Mouse (Mus musculus): Measurements from ENCODE around the gene Ttc13.

Gene Ttc13

DNA sequence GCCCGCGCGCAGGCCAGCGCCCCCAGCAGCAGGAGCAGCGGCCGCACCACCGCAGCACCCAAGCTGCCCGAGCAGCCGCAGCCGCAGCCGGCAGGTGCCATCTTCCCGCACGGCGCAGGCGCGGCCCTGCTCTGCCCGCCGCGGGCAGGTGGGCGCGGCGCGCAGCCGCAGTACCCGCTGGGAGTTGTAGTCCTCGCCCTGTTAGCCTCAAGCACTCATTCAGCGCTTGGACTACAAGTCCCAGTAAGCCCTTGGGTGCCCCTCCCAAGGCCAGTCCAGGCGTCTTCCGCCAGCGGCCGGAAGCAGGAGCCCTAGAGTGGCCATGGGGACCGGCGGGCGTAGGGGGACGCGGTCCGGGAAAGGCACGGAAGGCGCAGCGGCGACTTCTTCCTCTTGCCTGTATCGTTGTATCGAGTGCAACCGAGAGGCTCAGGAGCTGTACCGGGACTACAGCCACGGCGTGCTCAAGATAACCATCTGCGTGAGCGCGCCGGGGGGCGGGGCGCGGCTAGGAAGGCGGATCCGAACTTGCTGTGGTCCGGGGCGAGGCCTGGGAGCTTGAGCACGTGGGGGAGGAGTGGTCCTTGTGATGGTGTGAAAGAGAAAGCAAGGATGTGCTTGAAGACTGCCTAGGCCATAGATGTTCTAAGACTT lies at the start of gene Ttc13, which contains the start of gene Arv1:
TSS of gene Ttc13 (minus strand) at position 122 of the 654 bp plus-strand sequence.
TSS of gene Arv1 (plus strand) at position 278 of the 654 bp plus-strand sequence.
- DNase-seq, result peak; percentile 97 to 98

DNA sequence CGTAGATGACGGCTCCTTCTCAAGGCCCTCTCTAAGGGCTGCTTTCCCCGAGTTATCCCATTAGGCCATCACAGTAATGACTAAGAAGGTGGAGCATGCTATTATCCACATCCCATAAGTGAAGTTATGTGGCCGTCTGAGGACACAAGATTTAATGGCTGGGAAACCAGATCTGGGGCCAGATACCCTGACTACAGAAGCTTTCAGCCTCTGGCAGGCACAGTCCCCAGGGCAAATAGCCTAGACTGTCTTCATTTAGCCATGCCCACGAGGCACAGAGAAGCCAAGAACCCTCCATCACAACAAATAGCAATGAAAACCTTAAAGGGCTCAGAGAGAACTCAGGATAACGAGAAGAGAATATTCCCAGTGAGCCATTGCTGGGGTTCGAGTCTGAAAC lies 41.3 kb upstream of the Ttc13 start:
- DNase-seq, result no peak

DNA sequence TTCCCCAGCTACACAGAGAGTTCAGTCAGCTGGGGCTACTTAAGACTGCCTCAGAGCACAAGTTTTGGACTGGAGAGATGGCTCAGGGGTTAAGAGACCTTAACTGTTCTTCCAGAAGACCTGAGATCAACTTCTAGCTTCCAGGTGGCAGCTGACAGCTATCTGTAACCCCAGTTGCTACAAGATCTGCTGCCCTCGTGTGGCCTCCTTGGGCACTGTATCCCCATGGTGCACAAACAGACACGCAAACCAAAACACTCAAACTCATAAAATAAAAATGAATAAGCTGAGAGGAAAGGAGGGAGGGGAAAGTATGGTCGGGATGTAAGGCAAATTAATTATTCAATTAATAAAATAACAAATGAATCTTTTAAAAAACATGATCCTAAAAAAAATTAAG lies 36.8 kb upstream of the Ttc13 start:
- peak in 1 of 2 experiments; percentile 76 for DNase-seq

DNA sequence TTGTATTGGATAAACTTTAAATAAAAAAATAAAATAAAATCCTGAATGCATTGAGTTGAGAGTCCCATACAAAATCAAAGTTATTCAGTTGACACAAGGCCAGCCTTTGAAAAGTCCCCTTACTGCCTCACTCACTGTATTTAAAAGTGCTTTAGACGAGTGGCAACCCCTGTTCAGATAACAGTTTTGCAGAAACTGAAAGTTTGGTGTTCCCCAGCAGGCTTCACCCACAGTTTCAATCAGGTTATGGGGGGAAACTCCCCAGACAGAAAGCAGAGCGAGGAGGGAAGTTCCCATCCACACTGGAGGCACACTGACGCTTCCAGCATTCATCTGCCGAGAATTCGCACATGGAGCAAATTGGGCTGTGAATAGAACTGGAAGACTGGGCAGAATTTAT lies 34.8 kb upstream of the Ttc13 start:
- DNase-seq, result no peak

DNA sequence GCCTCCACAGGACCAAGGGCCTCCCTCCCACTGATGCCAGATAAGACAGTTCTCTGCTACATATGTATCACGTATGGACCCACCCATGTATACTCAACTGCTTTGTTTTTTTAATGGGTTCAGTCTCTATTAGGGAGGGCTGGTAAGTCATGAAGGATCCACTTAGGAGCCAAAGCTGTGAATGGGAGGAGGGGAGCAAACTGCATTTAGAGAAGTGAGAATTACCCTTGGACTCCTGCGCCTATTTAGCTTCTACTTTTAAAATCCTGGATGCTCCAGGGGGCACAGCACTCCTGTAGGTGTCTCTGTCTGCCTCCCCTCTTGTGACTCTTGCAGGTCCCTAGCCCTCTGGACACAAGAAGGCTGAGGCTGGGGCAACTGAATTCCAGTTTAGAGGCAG lies 34.4 kb upstream of the Ttc13 start:
- no peak for DNase-seq

DNA sequence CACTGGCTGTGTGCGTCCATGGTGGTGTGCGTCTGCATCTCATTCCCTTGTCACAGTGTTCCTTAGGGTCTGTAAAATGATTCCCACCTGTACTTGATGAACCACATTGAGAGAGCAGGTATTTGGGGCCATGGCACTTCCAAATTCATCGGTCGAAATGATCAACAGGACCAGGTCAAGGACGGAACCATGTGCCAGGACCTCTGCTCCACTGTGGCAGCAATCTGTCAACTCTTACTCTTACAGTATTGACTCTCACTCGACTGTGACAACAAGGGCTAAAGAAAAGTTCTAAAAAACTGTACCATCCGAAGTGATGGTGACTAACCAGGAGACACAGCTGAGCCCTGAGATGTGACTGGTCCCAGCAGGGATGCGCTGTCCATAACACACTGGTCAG lies 33.7 kb upstream of the Ttc13 start:
- DNase-seq, result no peak

DNA sequence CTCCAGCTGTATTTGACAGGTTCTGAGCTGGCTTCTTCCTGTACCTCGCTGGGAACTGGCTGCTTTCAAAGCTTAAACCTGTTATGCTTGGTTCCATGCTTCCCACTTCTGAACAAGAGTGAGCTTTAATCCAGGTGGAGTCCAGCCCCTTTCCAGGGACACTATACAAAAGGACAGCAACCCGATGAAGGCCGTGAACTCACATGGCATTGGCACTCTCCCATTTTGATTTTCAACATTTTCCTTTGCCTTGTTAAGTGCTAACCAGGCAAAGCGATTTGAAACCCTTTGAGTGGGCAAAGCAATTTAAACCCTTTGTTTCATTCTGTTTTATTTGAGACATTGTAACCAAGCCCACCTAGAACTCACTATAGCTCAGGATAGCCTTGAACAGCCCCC lies 33.0 kb upstream of the Ttc13 start:
- DNase-seq, result no peak

DNA sequence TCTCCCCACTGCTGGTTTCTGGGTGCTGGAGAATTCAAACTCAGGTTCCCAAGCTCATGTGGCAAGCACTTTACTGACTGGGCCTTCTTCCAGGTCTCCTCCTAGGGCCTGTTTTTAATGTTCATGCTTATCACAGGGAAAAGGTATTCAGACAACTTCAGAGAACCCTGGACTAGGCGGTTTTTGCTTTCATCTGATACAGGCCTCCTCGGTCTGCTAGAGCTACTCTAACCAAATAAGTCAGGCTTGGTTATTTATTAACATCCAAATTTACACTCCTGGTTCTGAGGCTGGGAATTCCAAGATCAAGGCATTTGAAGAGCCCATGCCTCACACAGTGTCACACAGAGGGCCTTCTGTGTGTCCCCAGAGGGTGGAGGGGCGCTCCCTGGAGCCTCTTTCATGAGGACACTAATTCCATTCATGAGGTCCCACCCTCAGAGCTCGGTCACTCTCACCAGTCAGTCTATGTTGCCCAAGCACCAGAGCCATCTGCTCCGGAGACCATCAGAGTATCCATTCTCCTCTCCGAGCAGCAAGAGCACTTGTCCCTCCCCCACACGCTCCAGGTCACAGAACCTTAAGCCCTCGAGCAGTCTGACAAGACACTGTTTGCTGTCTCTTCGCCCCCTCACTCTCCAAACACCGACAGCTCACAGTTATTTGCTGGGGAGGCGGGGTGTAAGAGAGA lies 32.5 kb upstream of the Ttc13 start:
- peak; percentile 10 to 31 for DNase-seq

DNA sequence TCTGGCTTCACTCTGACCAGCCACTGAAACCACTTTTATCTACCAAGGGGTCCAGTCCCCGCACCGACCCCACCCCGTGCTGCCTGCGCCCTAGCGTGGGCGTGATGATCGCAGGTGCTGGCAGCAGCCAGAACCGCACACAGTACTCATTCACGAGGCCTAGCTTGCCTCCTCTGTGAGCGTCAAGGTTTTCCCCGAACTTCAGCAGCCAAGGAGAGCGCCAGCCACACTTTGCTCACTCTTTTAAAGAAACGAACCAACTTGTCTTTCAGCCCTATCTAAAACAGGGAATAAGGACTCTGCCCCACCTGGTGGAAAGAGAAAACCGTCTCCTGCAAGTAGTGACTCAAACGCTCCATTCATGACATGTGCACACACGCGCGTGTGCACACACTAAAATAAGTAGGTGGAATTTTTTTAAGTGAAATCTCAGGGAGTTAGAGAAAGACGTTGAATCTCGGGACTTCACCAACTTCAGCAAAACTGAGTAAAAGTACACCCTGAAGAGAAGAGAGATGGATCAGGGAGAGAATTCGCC lies 30.6 kb upstream of the Ttc13 start:
- DNase-seq, result no peak

DNA sequence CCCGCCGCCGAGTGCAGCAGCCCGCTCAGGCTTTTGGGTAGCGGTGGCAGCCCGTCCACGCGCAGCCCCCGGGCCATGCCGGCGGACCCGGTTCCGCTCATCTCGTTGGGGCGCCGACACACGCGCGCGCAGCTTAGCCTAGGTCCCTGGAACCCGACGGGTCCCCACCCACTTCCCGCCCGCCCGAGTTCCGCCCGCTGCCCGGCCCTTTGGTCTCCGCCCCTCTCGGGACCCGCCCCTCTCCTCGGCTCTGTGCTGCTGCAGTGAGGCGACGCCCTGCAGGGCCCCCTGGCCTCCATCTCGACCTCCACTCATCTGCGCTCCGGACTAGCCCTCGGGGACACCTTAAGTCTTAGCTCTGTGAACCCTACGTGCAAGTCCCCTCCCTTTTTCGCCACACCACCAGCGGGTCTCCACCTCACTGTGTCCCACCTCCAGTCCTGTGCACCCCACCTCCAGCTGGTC lies 30.0 kb upstream of the Ttc13 start, which contains the start of gene Fam89a:
TSS of gene Fam89a (minus strand) at position 124 of the 465 bp plus-strand sequence.
- DNase-seq, result peak; percentile 51 to 77

DNA sequence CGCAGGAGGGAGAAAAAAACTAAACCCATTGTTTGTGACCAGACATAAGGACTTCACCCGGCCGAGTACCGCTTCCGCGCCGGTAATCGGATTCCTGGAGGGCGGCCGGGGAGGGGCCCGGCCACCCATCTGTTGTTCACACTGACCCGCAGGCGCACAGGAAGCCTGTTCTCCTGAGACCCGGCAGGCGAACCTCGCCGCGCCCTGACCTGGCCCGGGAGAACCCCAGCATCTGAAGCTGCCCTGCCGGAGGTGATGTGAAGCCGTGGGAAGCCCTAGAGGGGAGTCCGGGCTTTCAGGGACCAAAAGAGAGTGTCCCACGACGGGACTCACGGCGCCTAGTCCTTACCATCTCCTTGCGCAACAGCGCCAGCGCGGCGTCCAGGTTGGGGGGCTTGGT lies 29.4 kb upstream of the Ttc13 start:
- DNase-seq, result peak in 1 of 2 experiments; percentile 18

DNA sequence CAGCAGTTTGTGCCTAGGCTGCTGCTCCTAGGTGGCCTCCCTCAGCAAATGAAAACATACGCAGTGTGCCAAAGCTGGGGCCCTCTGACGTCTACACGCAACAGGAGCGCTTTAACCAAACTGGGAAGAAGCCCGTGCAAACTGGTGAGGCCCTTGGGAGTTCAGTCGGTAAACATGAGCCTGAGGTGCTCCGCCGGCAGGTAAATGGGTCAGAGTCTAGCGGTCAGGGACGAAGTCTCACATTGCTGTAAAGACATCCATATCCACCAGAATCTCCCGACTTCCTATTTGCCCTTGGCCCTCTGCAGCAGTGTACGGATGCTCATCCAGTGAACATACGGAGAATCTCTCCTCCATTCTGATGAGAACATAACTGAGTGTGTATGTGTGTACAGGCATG lies 24.9 kb upstream of the Ttc13 start:
- DNase-seq, result no peak

DNA sequence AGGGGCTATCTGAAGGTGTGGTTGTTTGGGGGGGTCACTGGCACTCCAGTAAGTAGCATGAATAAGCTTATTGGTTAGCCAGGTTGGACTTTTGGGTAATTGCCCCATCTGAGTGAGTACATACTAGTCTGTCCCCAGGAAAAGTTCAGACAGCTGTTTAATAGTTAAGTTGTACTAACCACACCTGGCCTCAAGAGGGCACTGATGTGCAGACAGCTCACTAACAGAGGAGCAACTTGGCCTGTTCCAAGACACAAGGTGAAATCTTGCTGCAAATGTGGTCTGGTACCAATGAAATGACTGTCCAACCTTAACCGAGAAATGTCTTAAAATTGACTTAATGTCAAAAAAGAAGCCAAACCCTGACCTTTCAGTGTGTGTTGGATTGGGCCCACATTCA lies 17.5 kb upstream of the Ttc13 start:
- DNase-seq, result peak; percentile 34 to 71

DNA sequence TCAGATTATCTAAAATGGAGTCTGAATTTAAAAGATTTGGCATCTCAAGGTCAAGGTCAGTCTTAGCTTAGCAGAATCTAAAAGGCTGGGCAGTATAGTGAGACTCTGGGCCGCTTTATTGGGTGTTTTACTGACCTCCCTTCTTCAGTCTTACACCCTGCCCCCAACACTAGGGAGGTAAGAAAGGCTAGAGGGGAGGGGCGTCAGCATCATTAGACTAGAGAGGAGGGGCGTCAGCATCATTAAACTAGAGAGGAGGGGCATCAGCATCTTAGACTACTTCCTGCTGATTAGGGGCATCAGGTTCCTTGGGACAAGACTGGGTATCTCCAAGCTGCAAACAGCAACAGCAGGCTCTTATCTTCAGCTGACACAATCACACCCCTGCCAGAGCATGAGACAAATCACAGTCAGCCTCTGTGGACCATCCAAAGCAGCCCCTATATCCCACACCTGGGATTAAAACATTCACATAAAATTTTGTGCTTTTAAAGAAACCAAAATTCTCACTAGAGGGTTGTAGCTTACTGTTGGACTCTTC lies 13.7 kb upstream of the Ttc13 start:
- DNase-seq, result no peak

DNA sequence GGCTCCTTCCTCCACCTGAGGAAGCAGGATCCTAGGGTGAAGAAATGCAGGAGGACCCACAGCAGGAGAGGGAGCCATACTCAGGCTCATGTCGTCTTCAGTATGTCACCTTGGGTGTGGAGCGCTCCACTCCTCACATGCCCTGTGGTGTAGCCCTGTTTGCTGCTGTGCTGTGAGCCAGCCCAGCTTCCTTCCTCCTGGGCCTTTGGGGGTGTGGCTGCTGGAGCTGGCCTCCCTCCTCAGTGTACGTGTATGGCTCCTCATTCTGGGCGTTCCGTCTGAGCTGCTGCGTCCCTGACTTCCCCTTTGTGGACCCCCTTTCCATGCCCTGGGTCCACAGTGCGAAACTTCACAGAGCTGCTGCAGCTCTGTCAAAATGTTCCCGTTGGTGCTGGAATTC lies 11.0 kb upstream of the Ttc13 start:
- DNase-seq, result no peak

DNA sequence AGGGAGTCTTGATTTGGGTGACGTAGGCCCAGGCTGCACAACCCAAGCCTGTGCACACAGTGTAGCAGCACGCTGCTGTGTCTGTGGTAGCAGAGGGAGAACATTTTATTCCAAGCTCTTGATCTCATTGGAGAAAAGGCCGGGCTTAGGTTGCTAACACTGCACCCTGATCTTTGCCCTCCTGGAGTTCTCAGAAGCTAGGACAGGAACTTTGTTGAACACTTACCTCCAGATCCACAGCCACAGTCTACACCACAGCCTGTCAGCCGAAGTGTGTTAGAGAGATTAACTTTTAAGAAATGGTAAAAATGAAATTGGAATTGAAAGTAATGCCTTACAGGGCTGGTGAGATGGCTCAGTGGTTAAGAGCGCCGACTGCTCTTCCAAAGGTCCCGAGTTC lies 2.5 kb upstream of the Ttc13 start:
- peak; percentile 20 to 28 for DNase-seq

DNA sequence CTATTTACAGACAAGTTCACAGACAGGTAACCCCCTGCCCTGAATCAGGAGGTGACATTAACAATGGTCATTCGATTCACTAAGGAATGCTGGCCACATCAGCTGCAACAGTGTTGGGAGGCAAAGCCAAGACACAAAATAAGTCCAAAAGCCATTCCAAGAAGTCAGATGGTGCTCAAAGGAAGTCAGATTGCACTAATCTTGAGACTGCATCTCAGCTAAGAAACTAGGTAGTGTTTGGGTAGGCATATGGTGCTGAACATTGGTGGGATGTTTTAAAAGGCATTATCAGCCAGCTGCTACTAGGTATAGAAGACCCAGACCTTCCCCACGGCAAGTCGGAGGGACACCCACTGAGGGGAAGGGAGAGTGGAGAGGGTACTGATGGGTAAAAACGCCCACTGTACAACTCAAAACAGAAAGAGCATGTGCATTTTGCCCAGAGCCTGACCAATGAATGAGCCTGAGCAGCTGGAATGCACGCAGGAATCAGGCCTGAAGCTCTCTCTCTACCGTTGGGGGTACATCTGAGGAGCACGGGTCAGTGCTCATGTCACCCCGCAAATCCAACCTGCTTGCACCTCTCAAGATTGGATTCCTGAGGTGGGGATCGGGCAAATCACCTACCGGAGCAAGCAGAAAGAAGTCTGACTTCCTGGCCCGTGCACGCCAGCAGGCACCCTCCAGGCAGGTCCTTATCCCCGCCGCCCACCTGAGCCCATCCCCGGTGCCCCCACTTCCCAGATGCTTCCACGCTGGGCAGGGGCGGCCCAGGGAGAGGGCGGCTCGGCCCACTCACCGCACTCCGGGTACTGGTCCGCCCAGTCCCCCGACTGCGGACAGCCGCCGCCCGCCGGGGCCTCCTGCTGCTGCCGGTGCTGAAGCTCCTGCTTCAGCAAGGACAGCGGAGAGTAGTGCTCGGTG lies 583 bp downstream of the Ttc13 start:
- no peak for DNase-seq

DNA sequence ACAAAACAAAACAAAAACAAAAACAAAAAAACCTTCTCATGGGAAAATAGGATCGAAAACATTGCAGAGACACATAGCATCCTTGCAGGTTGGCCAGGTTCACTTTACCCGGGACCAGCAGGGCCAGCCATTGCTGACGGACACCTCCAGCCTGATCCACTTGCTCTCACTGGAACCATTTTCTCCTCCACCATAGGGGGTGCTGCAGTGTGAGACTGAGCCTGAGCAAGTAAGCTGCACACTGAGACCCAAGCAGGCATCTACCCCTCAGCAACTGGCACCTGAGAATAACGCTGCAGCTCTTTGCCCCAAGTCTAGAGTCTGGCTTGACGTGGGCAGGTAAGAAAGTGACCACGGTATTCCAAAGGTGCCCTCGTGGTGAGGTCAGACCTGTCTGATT lies 1.6 kb downstream of the Ttc13 start:
- DNase-seq, result peak in 1 of 2 experiments; percentile 19

DNA sequence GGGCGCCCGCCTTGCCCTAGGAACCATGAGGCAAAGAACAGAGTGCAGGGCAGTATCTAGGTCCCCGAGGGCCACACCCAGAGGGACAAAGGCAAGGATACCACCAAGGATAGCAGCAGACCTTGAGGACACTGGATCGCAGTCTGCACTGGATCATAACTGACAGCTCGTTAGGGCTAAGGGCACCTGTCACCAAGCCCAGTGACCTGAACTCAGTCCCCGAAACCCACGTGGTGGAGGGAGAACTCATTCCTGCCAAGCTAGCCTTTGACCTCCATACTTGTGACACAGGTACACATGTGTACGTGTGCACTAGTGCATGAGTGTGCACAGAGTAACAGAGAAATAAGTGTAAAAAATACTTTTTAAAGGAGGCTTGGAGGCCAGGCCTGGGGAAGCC lies 6.0 kb downstream of the Ttc13 start:
- no peak for DNase-seq

DNA sequence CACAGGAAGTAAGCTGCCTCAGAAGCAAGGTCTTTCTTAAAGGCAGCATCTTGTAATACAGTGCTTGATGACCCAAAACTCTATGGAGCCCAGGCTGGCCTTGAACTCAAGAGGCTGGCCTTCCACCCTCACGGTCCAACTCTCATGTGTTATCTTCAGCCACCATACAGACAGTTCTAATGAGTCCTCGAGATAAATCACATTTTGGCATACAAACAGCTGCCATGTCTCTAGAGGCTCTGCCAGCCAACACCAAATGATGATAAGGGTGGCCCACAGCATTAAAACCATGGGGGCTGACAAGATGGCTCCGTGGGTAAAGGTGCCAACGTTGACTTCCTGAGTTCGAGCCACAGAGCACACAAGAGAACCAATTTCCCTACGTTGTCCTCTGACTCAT lies 8.6 kb downstream of the Ttc13 start:
- no peak for DNase-seq

DNA sequence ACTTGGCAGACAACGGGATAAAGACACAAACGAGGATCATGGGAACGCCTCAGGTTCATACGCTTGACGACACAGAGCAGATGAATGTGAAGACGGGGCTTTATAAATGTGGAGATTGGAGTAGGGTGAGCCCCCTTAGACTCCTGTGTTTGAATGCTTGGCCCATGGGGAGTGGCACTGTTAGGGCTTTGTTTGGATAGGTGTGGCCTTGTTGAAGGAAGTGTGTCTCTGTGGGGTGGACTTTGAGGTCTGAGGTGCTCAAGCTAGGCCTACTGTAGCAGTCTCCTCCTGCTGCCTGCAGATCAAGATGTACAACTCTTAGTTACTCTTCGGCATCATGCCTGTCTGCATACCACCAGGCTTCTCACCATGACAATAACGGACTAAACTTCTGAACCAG lies 16.0 kb downstream of the Ttc13 start:
- no peak for DNase-seq

DNA sequence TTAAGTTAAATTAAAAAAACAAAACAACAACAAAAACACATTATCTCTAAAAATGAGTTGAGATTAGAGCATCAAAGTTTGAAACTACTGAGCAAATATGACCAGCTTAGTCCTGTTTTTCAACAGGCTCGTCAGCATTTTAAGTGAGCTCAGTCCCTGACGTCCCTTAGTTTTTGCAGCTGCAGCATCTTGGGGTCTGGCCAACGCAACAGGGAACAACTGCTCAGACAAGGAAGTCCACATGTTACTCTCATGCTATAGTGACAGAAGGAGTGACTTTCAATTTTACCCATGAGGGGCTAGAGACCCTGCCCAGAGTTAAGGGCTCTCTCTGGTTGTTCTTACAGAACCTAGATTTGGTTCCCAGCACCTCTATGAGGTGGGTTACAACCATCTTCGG lies 17.4 kb downstream of the Ttc13 start:
- DNase-seq, result no peak

DNA sequence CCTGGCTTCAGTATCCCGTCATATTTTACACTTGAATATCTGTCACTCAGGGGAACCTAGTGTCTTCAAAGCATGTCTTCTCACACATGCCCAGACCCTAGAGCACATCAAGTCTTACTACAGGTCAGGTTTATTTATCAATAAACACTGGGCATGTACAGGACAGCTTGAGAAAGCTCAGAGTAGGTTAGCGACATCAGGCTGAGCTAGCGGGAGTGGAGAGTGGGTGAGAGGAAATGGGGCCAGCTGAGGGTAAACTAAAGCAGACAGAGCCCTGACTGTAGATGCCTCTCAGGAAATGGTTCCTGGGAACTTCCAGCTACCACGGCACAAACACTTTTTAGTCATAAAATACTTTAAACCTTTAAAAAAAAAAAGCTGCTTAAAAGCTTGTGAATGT lies 18.3 kb downstream of the Ttc13 start:
- DNase-seq, result no peak

All from kidney, postnatal 36 days (tissue).